Mouse (Mus musculus) layer of hippocampus, postnatal 36 days (tissue): ENCODE measurements around the gene 4933428M09Rik. TPM values are rescaled to one million over a fixed set of nuclear protein-coding genes. Genes with fewer than 3 reads are reported as not detected.
"Not testable (repeated sequence)": the region's sequence is repeated elsewhere in the genome, so short reads cannot be mapped to it uniquely, and the experiment has no call there.

Experiments used
- DNase-seq, 2 experiments: peaks; one replicate each; pipeline ENCODE4 v3.0.0; 2022
- total RNA-seq, 2 experiments: library from RNA; stranded (reverse); gene quantifications; 2 replicates each; pipeline ENCODE4 v1.2.3; 2021

The 4933428M09Rik gene
- total RNA-seq, result not detected

DNA sequence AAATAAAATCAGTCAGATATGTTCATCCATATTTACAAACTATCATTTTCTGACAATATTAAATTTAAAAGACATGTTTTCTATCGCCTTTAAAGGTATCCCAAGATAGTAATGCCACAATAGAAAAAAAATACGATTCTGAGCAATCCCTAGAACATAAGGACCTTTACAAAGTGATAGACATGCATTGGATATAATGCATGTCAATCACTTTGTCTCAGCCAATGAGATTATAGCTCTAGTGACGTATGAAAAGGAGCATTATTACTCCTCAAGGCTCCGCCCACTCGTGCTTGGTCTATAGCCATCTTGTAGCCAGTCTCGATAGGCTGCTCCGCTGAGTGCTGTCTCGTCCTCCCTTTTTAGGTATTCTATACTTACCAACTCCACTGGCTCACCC, at the start of gene 4933428M09Rik:
4933428M09Rik (plus strand) TSS at position 301 of the 400 bp plus-strand sequence.
- DNase-seq, result no peak

DNA sequence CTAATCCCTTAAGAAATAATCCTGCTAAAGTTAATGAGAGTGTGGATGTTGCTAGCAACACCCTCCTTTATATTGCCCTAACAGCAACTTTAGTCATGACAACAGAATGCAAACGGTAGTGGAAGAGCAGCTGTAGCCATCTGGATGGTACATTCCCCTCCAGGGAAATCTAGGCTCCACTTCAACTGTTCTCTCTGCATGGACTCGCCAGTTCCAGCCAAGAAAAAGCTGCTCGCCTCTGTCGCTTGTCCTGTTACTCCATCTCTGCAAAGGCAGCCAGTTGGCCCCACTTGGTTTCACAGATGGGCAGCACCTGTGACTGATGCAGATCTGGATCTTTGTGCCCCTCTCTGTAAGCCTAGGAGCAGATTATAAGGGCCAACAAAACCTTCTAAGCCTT, 45.0 kb upstream of the 4933428M09Rik start:
- DNase-seq, result no peak

DNA sequence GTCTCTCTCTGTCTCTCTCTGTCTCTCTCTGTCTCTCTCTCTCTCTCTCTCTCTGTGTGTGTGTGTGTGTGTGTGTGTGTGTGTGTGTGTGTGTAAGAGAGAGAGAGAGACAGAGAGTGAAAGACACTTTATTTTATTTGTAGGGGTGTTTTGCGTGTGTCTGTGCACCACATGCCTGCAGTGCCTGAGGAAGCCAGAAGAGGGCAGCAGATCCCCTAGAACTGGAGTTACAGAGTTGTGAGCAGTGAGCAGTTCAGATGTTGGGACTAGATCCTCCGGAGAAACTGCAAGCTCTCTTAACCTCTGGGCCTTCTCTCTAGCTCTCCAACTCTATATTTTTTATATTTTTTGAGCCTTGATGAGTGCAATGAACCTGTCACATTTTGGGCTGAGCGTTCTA, 12.5 kb downstream of the 4933428M09Rik start:
- not testable (repeated sequence) for DNase-seq

DNA sequence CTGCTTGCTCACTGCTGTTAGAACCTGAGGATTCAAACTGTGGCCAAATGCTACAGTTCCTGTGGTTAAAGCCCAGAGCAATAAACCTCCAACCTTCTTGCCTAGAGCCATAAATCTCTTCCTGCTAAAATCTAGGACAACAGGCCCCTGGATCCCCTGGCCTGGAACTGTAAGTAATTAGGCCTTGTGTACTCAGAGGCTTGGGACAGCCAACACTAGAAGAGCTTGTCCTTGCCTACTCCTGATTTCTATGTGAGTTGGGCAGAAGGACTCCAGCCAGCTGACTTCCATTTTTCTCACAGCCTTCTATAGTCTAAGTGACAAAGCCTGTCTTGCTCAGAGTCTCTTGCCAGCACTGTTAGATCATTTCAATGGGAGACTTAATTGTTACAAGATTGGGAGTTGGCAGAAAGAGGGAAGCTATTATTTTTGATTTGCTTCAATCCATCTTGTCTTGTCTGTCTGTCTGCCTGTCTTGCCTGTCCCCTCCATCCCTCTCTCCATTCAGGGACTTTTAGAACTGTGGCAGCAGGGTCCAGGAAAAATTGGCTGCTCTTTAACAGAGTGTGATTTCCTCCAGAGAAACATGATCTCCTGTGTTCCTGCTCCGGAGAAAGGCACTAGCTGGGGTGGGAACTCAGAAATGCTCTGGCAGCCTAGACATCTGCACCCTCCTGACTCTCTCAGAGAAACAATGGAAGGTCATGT, 15.7 kb downstream of the 4933428M09Rik start:
- no peak for DNase-seq

DNA sequence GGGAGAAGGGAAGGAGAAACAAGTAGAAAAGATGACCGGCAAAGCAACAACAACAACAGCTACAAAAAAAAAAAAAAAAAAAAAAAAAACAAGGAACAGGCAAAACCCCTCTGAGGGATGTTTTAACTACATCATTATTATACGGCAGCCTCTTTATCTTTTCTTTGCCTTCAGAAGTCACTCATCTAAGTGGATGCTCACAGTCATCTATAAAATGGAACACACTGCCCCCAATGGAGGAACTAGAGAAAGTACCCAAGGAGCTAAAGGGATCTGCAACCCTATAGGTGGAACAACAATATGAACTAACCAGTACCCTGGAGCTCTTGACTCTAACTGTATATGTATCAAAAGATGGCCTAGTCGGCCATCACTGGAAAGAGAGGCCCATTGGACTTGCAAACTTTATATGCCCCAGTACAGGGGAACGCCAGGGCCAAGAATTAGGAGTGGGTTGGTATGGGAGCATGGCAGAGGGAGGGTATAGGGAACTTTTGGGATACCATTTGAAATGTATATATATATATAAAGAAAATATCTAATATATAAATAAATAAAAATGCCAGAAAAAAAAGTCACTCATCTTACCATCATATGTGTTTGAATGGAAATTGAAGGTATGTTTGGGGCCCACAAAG, 30.3 kb downstream of the 4933428M09Rik start:
- DNase-seq, result not testable (repeated sequence)

DNA sequence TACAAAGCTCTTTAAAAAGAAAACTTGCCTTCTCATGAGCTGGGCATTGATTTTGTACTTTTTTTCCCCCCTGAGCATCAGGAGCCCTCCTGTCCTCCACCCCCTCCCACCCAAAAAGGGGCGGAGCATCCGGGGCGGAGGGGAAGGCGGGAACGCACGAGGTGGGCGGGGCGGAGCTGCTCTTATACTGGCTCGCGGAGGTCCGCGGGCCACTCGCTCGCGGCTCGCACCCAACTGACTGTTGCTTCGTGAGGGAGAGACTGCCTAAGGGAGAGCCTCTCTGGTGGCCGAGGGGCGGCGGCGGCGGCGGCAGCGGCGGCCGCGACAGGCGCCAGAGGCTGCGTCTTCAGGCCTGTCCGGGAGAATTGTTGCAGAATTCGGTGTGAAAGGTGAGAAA, 30.8 kb downstream of the 4933428M09Rik start, which contains the start of gene Mum1l1:
Mum1l1 (plus strand) TSS at position 214 of the 397 bp plus-strand sequence.
- DNase-seq, result peak; percentile 16 to 25

DNA sequence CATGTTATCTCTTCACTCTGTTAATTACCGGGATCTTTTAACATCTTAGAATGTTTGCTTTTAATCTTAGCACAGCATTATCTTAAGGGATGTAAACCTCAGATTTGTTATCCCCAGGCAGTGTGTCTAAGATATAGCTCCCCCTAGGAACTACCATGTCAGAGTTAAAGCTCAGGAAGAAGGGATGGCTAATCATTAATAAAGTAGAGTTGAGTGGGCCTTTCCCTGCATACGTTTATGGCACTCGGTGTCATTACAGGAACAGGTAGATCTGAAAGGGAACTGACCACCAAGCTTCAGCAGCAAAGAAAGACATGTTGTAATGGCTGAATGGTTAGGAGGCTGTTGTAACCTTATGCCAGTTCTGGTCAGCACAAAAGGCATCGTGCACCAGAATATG, 35.7 kb downstream of the 4933428M09Rik start:
- no peak for DNase-seq

DNA sequence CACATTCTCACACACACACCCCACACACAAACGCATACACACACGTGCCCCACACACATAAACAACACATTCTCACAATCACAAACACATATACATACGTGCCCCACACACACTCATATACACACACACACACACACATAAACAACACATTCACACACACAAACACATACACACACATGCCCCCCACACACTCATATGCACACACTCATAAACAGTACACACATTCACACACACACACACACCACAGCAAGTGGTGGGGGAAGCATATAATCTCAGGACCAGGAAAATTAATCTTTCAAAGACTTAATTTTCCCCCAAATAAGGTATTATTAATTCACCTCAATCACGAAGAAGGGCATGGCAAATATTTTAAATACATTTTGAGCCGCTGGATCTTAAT, 37.4 kb downstream of the 4933428M09Rik start:
- DNase-seq, result no peak

DNA sequence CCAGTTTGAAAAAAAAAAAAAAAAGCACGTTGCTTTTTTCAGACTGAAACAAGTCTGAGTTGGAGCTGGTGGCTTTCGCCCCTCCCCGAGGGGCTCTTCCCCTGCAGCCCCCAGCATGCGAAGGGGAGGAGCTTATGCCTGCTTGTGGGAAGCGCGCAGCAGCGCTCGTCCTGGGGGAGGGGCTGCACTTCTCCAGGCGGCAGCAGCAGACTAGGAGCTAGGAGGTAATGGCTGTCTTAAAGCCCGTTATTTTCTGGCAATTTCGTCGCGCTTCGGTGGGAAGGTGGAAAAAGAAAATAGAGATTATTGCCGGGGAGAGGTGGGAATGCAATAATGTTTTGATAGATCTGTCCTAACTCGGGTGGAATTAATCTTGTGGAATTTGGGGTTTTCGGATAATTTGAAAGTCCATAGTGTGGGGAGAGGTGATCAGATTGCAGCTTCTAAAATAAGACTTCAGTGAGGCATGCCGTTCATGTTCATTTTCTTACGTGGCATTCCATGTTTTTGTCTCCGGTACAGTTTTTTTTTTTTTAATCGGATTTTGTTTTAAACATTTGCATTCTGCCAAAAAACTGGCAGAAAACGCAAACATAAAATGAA, 38.1 kb downstream of the 4933428M09Rik start:
- DNase-seq, result peak; percentile 25 to 31

DNA sequence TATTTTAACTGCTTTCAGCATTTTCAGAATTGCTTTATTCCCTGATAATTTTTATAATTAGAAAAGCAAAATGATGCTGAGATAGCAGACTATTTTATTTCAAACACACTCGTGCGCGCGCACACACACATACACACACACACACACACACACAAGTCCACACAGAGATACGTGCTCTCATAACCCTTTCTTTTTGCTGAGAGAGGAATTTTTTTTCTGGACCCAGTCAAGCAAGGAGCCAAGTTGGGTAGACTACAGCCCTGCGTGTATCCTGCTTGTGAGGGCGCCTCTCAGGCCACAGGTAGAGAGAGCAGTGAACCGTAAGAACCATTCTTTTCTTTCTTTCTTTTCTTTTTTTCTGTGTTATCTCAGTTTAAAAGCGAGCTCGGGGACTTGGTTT, 38.7 kb downstream of the 4933428M09Rik start:
- no peak for DNase-seq

DNA sequence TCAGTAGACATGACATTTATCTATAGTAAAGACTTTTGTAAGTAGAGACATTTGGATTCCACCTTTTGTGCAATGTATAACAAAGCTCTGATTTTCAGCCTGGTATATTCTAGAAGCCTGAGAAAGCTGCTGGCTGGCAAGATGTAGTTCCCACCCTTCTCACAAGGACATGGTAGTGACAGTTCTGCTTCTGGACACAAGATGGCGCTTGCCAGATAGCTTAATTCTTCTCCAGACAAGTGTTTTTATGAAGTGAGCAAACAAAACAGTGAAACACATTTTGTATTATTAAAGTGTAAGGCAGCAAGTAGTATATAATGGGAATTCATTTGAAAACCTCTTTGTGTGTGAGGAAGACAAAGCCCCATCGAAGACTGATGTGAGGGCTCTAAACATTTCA, 40.0 kb downstream of the 4933428M09Rik start:
- peak in 1 of 2 experiments; percentile 17 for DNase-seq

DNA sequence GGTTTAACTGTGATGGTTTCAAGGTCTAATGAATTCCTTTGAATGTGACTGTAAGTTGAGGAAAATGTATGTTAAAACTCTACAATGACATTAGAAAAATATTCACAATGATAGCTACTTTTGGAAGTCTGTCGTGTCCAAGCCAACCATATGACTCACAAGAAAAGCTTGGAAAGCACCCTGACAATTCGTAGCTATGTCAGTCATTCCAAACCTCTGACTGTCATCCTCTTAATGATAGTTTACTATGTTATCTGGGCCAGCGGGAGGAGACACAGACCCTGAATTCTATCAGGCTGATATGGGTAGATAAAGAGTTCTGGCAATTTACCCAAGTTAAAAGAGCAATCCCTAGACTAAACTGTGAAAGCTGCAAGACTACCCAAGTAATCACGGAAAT, 41.8 kb downstream of the 4933428M09Rik start:
- DNase-seq, result no peak

DNA sequence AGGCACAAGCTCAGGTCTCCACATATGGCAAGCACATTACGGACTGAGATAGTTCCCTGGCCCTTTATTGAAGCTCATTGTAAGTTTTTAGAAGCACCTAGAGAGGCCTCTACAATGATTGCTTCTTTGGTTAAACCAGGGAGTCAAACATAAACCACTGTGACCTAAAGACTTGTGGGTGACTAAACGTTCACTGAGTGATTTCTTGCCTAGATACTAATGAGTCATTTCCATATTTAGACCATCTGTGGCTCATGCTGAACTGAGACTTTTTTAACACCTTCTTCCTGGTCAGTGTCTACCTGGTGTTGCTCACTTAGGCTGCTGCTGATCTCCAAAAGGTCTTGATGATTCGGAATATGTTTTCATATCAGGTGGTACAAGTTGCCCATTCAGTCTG, 42.9 kb downstream of the 4933428M09Rik start:
- no peak for DNase-seq

Other genes starting within 250 kb of the 4933428M09Rik start
- not detected for gene Serpina7, start 94.0 kb upstream of the 4933428M09Rik start, total RNA-seq
- gene 4930513O06Rik, start 93.0 kb upstream of the 4933428M09Rik start, total RNA-seq, result not detected
- gene Mum1l1, start 30.8 kb downstream of the 4933428M09Rik start, total RNA-seq, result 1 to 10 TPM; 4.0 TPM
- gene Trap1a, start 154.5 kb downstream of the 4933428M09Rik start, total RNA-seq, result not detected